Mouse (Mus musculus): ENCODE results near the gene Rab3il1.

GRCm38 (mm10) chr19:10082105-10082504 lies 80.6 kb downstream of the Rab3il1 start:
- no peak for TF ChIP-seq TAL1 (IDR thresholded peaks at IDR 0.05; ENCODE audit: low read length)
- TF ChIP-seq GATA1 (IDR thresholded peaks at IDR 0.05; ENCODE audit: low read length) = no peak

Data from erythroblast, embryonic 14.5 days (primary cell).